Mouse (Mus musculus) CH12.LX (cell line): ENCODE data around the gene Prss16. TPM values are rescaled to one million over a fixed set of nuclear protein-coding genes. Genes with fewer than 3 reads are reported as not detected.

Source experiments
- DNase-seq: peaks from one replicate; pipeline ENCODE4 v3.0.0-alpha.2; 2013; ENCODE audit errors: extremely low read depth
- H3K27ac ChIP-seq: 2 replicates; pipeline ENCODE4 v1.5.1; 2012; ENCODE audit warnings: low read depth, mild to moderate bottlenecking, control low read depth, moderate library complexity; ENCODE audit not compliant: insufficient read depth
- H3K27me3 ChIP-seq: replicated peaks from 2 replicates; pipeline ENCODE3; 2012; ENCODE audit warnings: inconsistent platforms
- H3K36me3 ChIP-seq, 2 experiments: replicated peaks in 1 of 2; 2 replicates each; pipeline versions ENCODE3 to v1.6.1; 2012; ENCODE audit warnings: inconsistent platforms in 1 of 2, low read length in 1 of 2, mild to moderate bottlenecking in 1 of 2, mixed read lengths in 1 of 2, moderate library complexity in 1 of 2; ENCODE audit not compliant: control insufficient read depth in 1 of 2, insufficient read depth in 1 of 2
- H3K4me1 ChIP-seq, 2 experiments: 2 replicates each; pipeline ENCODE4 v1.6.1; 2012; ENCODE audit warnings: inconsistent platforms in 1 of 2, moderate library complexity in 1 of 2; ENCODE audit not compliant: insufficient read depth in 2 of 2, control insufficient read depth in 1 of 2
- H3K4me2 ChIP-seq: 2 replicates; pipeline ENCODE4 v1.6.1; 2012; ENCODE audit warnings: low read depth, mild to moderate bottlenecking, control low read depth; ENCODE audit not compliant: poor library complexity, insufficient read depth, severe bottlenecking
- H3K4me3 ChIP-seq, 3 experiments: fragments of 150-350 bp in 1 of 3; sonication (generic) in 1 of 3; replicated peaks in 1 of 3; 2 replicates each; pipeline versions ENCODE3 to v1.5.1; 2011 to 2012; ENCODE audit warnings: low read depth in 2 of 3, low read length in 2 of 3, mild to moderate bottlenecking in 2 of 3, moderate library complexity in 2 of 3, control low read depth in 1 of 3, improper control_type of control experiment in 1 of 3, inconsistent platforms in 1 of 3, mixed read lengths in 1 of 3; ENCODE audit not compliant: poor library complexity in 1 of 3
- H3K79me2 ChIP-seq: replicated peaks from 2 replicates; pipeline ENCODE4 v1.6.1; 2012; ENCODE audit warnings: mild to moderate bottlenecking, moderate library complexity; ENCODE audit not compliant: control insufficient read depth, poor library complexity, insufficient read depth, severe bottlenecking; ENCODE audit errors: extremely low read depth
- H3K9ac ChIP-seq: 2 replicates; pipeline ENCODE4 v1.6.1; 2012; ENCODE audit warnings: low read depth, mild to moderate bottlenecking, control low read depth, moderate library complexity; ENCODE audit not compliant: insufficient read depth
- H3K9me3 ChIP-seq: replicated peaks from 2 replicates; pipeline ENCODE3; 2012; ENCODE audit warnings: low read length, inconsistent platforms, mixed read lengths
- BHLHE40 ChIP-seq: IDR thresholded peaks from 2 replicates; pipeline ENCODE4 v1.6.1; 2011; ENCODE audit warnings: mild to moderate bottlenecking, low read depth, low read length, improper control_type of control experiment
- CHD2 ChIP-seq: IDR thresholded peaks from 2 replicates; pipeline ENCODE4 v1.6.1; 2011; ENCODE audit warnings: low read length, improper control_type of control experiment
- CTCF ChIP-seq, 2 experiments: IDR thresholded peaks in 1 of 2; conservative IDR thresholded peaks in 1 of 2; 2 replicates each; pipeline ENCODE4 v1.5.1; 2011 to 2012; ENCODE audit warnings: low read depth in 2 of 2, low read length in 2 of 2, improper control_type of control experiment in 1 of 2, inconsistent platforms in 1 of 2, mild to moderate bottlenecking in 1 of 2, moderate library complexity in 1 of 2
- E2F4 ChIP-seq: IDR thresholded peaks from 2 replicates; pipeline ENCODE4 v1.6.1; 2011; ENCODE audit warnings: low read depth, low read length, improper control_type of control experiment; ENCODE audit not compliant: insufficient replicate concordance
- ELF1 ChIP-seq: IDR thresholded peaks from 2 replicates; pipeline ENCODE4 v1.6.1; 2014; ENCODE audit warnings: low read depth, mild to moderate bottlenecking, inconsistent platforms, low read length, improper control_type of control experiment
- EP300 ChIP-seq: IDR thresholded peaks from 2 replicates; pipeline ENCODE4 v1.6.1; 2011; ENCODE audit warnings: low read length, improper control_type of control experiment
- GABPA ChIP-seq: IDR thresholded peaks from 2 replicates; pipeline ENCODE4 v1.6.1; 2012; ENCODE audit warnings: low read depth, low read length, improper control_type of control experiment, inconsistent platforms; ENCODE audit not compliant: insufficient replicate concordance
- HCFC1 ChIP-seq: IDR thresholded peaks from 2 replicates; pipeline ENCODE4 v1.6.1; 2012; ENCODE audit warnings: low read depth, mild to moderate bottlenecking, inconsistent platforms, low read length, improper control_type of control experiment
- IRF4 ChIP-seq: IDR thresholded peaks from 2 replicates; pipeline ENCODE4 v1.6.1; 2014; ENCODE audit warnings: low read depth, mild to moderate bottlenecking, inconsistent platforms, low read length, improper control_type of control experiment
- KAT2A ChIP-seq: IDR thresholded peaks from 2 replicates; pipeline ENCODE4 v1.6.1; 2012; ENCODE audit warnings: low read length, improper control_type of control experiment, inconsistent platforms; ENCODE audit not compliant: insufficient replicate concordance
- MAFK ChIP-seq: IDR thresholded peaks from 2 replicates; pipeline ENCODE4 v1.6.1; 2011; ENCODE audit warnings: low read length, improper control_type of control experiment; ENCODE audit not compliant: insufficient replicate concordance
- MAZ ChIP-seq: IDR thresholded peaks from 2 replicates; pipeline ENCODE4 v1.6.1; 2012; ENCODE audit warnings: low read depth, mild to moderate bottlenecking, inconsistent platforms, low read length, improper control_type of control experiment, moderate library complexity
- MEF2A ChIP-seq: IDR thresholded peaks from 2 replicates; pipeline ENCODE4 v1.6.1; 2014; ENCODE audit warnings: low read depth, mild to moderate bottlenecking, inconsistent platforms, low read length, improper control_type of control experiment, borderline replicate concordance
- MXI1 ChIP-seq: IDR thresholded peaks from 2 replicates; pipeline ENCODE4 v1.6.1; 2011; ENCODE audit warnings: mild to moderate bottlenecking, low read depth, low read length, improper control_type of control experiment
- MYC ChIP-seq: IDR thresholded peaks from 2 replicates; pipeline ENCODE4 v1.6.1; 2011; ENCODE audit warnings: low read depth, mild to moderate bottlenecking, improper control_type of control experiment, low read length
- NELFE ChIP-seq: IDR thresholded peaks from 2 replicates; pipeline ENCODE4 v1.6.1; 2011; ENCODE audit warnings: low read depth, low read length, improper control_type of control experiment
- NRF1 ChIP-seq: IDR thresholded peaks from 2 replicates; pipeline ENCODE4 v1.6.1; 2014; ENCODE audit warnings: low read depth, mild to moderate bottlenecking, inconsistent platforms, low read length, improper control_type of control experiment, moderate library complexity
- PAX5 ChIP-seq: IDR thresholded peaks from 2 replicates; pipeline ENCODE4 v1.6.1; 2012; ENCODE audit warnings: low read length, inconsistent platforms, mixed read lengths
- POLR2A ChIP-seq: IDR thresholded peaks from 2 replicates; pipeline ENCODE4 v1.6.1; 2011; ENCODE audit warnings: low read depth, mild to moderate bottlenecking, improper control_type of control experiment, low read length
- RAD21 ChIP-seq: IDR thresholded peaks from 2 replicates; pipeline ENCODE4 v1.6.1; 2011; ENCODE audit warnings: low read depth, mild to moderate bottlenecking, low read length, improper control_type of control experiment, moderate library complexity
- SIN3A ChIP-seq: IDR thresholded peaks from 2 replicates; pipeline ENCODE4 v1.6.1; 2012; ENCODE audit warnings: low read length, improper control_type of control experiment, inconsistent platforms
- SMC3 ChIP-seq: IDR thresholded peaks from 2 replicates; pipeline ENCODE4 v1.6.1; 2011; ENCODE audit warnings: low read depth, low read length, improper control_type of control experiment
- TBP ChIP-seq: conservative IDR thresholded peaks from 2 replicates; pipeline ENCODE4 v1.6.1; 2011; ENCODE audit warnings: low read depth, low read length, improper control_type of control experiment
- TCF12 ChIP-seq: IDR thresholded peaks from 2 replicates; pipeline ENCODE4 v1.6.1; 2014; ENCODE audit warnings: low read depth, mild to moderate bottlenecking, inconsistent platforms, low read length, improper control_type of control experiment
- UBTF ChIP-seq: IDR thresholded peaks from 2 replicates; pipeline ENCODE4 v1.6.1; 2012; ENCODE audit warnings: low read depth, mild to moderate bottlenecking, inconsistent platforms, low read length, improper control_type of control experiment, moderate library complexity
- USF2 ChIP-seq: conservative IDR thresholded peaks from 2 replicates; pipeline ENCODE4 v1.6.1; 2011; ENCODE audit warnings: low read depth, low read length, improper control_type of control experiment
- ZC3H11A ChIP-seq: IDR thresholded peaks from 2 replicates; pipeline ENCODE4 v1.6.1; 2012; ENCODE audit warnings: low read depth, mild to moderate bottlenecking, inconsistent platforms, low read length, improper control_type of control experiment
- ZMIZ1 ChIP-seq: IDR thresholded peaks from 2 replicates; pipeline ENCODE4 v1.6.1; 2012; ENCODE audit warnings: low read depth, mild to moderate bottlenecking, inconsistent platforms, low read length, improper control_type of control experiment
- ZNF384 ChIP-seq: IDR thresholded peaks from 2 replicates; pipeline ENCODE4 v1.6.1; 2012; ENCODE audit warnings: low read depth, low read length, improper control_type of control experiment, inconsistent platforms
- dilution Hi-C: fragments of 300-500 bp; cut with MboI; formaldehyde crosslinking; loops from 2 replicates; pipeline ENCODE4 v1.14.3; 2020; ENCODE audit warnings: low sequenced_read_pairs; ENCODE audit not compliant: extremely low pct_unique_long_range_greater_than_20kb, extremely low pct_ligation_motif_present
- in situ Hi-C: fragments of 300-500 bp; cut with MboI; formaldehyde crosslinking; loops from 3 replicates; pipeline ENCODE4 v1.14.3; 2019; ENCODE audit warnings: low sequenced_read_pairs, low pct_ligation_motif_present, low pct_unique_long_range_greater_than_20kb, mixed read lengths
- polyA plus RNA-seq: library from polyadenylated mRNA; unstranded; fragments of >175 nt; gene quantifications from 2 replicates; pipeline ENCODE4 v1.2.1, GENCODE M21; 2012; ENCODE audit warnings: low read depth; ENCODE audit not compliant: insufficient read length
- total RNA-seq, 2 experiments: library from RNA; depleted of rRNA; stranded (reverse); fragments of 300-350 nt in 1 of 2; fragments of >200 nt in 1 of 2; gene quantifications; 2 replicates each; pipeline ENCODE4 v1.2.3; 2012 to 2014

Gene Prss16
- total and polyA plus RNA-seq, 3 experiments: 0.36 to 1.4 (median 0.47) TPM

GRCm38 (mm10) chr13:22028673-22029460 lies 19.3 kb upstream of the Prss16 start:
- TF ChIP-seq UBTF (peak; percentile 88), MXI1 (no peak), NRF1 (peak; percentile 61), SMC3 (peak; percentile 95), E2F4 (0 out of 2 replicates have a peak, but pooled peaks have one; percentile 85), ZNF384 (peak; percentile 55; the same call in 1 of the 2 replicates), ZMIZ1 (no peak), BHLHE40 (0 out of 2 replicates have a peak, but pooled peaks have one; percentile 9), PAX5 (no peak), TCF12 (0 out of 2 replicates have a peak, but pooled peaks have one; percentile 24), MYC (0 out of 2 replicates have a peak, but pooled peaks have one; percentile 7), MEF2A (peak; percentile 31; the same call in 1 of the 2 replicates), MAZ (no peak), TBP (peak; percentile 99), IRF4 (peak; percentile 48; the same call in 1 of the 2 replicates), KAT2A (0 out of 2 replicates have a peak, but pooled peaks have one; percentile 36), SIN3A (0 out of 2 replicates have a peak, but pooled peaks have one; percentile 12), GABPA (no peak), HCFC1 (no peak), EP300 (no peak), ZC3H11A (peak; percentile 81), POLR2A (no peak), CHD2 (no peak), CTCF (conservative IDR thresholded peaks at IDR 0.05 in 1 of 2, IDR thresholded peaks at IDR 0.05 in 1 of 2; ENCODE audit: low read depth in 2 of 2, low read length in 2 of 2) (peak; percentile 55 to 97; a peak in 3 of 4 replicates), USF2 (no peak), NELFE (peak; percentile 13; the same call in 1 of the 2 replicates), ELF1 (peak; percentile 95), MAFK (peak; percentile 95), RAD21 (peak; percentile 97)
- Histone ChIP-seq H3K4me2 (peak overlapping the region; percentile 96), H3K4me3 (peak overlapping the region; percentile 44 to 58 (median 57)), H3K79me2 (no peaks in the 10 kb centered on the region), H3K36me3 (no peaks in the 10 kb centered on the region), H3K4me1 (peaks cover 3 to 9% of the 10 kb centered on the region in 2 experiments; a peak in 3 of 4 replicates), H3K9me3 (no peaks in the 10 kb centered on the region), H3K27ac (peak overlapping the region; percentile 55), H3K27me3 (peaks cover 3% of the 10 kb centered on the region), H3K9ac (peak overlapping the region; percentile 66)
- peak; percentile 92 for DNase-seq
- in situ Hi-C loops: loop anchor here (10.0 to 25.0 kb wide), 2 partner anchors 854 to 1733 kb away; partner anchors contain the start of genes Hist1h1a, Hist1h2ab, Hist1h3a and Hist1h3b
- dilution Hi-C loops: no loop called here
